Mouse (Mus musculus): ENCODE measurements around the gene Ap3d1.

The Ap3d1 gene

DNA sequence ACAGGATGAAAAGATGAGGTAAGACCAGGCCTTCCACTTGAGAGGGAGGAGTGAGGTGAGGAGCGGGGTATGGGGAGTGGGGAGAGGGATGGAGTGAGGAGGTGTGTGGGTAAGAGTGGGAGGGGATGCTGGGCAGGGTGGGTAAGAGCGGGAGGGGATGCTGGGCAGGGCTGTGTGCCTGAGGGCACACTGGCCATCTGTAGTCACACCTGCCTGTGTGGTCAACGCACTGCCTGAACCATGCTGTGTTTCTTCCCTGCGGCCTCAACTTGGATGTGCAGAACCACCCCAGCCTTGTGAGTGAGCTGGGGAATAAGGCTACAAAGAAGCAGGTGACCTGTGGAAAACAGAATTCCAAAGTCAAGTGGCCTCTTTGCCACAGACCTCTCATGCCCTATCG, 37.6 kb downstream of the Ap3d1 start:
- no peak for DNase-seq (ENCODE audit: extremely low read depth, low read depth)

DNA sequence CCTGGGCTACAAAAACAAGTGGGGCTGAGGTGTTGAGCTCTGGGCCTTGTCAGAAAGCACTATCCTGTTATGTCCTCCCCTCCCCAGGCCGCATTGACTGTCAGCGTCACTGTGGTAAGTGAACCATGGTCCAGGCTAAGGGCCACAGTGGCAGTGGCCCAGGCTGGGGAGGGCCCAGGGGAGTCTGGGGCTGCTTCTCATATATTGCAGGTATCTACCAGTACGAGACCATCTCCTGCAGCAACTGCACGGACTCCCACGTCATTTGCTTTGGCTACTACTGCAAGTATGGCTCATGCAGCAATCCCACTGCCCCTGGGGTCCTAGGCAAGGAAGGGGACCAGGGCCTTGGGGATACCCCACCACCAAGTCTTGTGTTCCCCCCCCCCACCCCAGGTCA, 38.4 kb downstream of the Ap3d1 start:
- DNase-seq (ENCODE audit: extremely low read depth, low read depth), result no peak

DNA sequence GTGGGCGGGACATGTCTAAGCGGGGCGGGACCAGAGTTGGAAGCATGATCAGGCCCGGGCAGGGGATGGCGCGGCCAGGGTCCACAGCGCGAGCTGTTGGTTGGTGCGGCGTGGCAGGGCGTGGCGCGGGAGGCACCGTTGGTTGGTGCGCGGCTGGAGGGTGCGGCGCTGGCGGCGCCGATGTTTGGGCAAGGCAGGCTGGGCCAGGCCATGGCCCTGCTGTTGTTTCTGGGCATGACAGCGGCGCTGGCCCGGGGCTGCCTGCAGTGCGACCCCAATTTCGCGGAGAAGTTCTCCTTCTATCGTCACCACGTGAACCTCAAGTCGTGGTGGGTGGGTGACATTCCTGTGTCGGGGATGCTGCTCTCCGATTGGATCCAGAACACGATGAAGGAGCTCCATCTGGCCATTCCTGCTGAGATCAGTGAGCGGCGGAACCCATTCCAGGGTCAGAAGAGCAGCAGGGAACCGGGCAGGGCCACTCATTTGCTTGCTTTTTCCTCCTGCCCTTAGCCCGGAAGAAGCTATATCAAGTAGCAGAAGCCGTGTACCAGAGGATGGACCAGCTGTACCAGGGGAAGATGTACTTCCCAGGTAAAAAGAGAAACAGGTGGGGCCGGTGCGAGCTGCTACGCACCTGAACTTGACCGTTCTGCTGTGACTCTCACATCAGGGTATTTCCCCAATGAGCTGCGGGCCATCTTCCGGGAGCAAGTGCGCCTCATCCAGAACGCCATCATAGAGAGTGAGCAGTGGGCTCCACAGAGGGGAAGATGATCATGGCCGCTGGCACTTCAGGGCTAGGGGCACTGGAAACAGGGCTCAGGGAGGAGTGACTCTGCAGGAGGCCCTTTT, 39.3 kb downstream of the Ap3d1 start:
- DNase-seq (ENCODE audit: extremely low read depth, low read depth), result peak; percentile 75

DNA sequence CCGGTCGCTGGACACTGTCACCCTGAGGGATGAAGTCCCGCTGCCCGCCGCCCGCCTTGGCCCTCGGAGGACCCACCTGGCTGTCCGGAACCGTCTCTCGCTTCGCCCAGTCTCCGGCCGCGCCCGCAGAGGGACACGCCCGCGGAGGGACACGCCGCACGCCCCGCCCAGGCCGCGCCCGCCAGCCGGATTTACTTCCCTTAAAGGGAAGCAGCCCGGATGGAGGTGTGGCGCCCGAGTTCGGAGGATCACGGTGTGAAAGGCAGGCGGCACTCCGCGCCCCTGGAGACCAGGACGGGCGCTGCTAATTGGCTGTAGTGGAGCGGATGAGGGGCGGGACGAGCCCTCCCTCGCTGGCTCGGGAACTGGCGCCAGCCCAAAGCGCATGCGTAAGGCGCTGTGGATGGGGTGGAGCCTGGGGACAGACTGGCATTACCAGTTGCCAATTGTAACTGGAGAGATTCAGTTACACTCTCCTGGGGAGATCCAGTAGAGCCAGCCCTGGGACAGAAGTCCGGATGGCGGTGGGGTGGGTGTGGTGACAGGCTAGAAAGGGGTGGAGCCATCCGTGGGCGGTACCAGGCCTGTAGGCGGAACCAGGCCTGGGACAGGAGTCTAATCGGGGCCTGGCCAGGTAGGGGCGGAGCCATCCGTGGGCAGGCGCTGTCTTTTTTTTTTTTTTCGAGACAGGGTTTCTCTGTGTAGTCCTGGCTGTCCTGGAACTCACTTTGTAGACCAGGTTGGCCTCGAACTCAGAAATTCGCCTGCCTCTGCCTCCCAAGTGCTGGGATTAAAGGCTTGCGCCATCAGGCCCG, 40.1 kb downstream of the Ap3d1 start, which contains the start of the genes Mob3a and Izumo4:
Gene Mob3a, minus strand, starts transcription at position 257 of the 815 bp plus-strand sequence.
Gene Izumo4, plus strand, starts transcription at position 464 of the 815 bp plus-strand sequence.
- peak; percentile 98 for DNase-seq (ENCODE audit: extremely low read depth, low read depth)

DNA sequence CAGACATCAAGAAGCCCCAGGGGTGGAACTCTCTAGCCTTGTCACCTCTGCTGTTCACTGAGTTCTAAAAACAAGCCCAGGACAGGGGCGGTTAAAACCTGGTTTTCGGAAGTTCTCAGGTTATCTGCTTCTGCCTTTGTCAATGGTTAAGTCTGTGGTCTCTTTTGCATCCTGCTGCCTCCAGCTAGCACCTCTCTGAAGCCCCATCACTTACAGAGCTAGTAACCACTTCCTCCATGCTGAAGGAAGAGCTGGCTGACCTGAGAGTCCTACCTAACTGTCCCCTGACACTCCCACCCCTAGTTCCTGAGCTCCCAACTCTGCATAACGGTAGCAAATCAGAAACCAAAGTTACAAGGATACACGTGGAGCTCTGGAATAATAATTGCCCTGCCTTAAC, 41.3 kb downstream of the Ap3d1 start:
- DNase-seq (ENCODE audit: extremely low read depth, low read depth), result peak; percentile 74

DNA sequence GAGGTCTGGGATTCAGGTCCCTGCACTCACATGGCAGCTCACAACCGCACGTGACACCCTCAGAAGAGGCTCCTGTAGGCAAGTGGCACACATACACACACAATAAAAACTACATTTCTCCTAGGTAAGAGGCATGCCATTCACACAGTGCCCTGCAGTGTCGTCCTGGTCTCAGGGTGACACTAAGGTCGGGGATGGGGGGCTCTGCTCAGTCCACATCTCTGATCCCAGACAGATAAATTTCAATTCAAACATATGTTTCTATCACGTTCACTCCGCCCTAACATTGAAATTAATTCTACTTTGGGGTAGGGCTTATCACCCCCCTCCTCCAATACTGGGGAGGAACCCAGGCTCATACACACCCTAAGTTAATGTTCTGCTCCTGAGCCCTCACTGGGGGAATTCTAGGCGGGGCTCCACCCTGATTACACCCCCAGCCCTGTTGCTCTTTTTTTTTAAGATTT, 42.0 kb downstream of the Ap3d1 start:
- no peak for DNase-seq (ENCODE audit: extremely low read depth, low read depth)

DNA sequence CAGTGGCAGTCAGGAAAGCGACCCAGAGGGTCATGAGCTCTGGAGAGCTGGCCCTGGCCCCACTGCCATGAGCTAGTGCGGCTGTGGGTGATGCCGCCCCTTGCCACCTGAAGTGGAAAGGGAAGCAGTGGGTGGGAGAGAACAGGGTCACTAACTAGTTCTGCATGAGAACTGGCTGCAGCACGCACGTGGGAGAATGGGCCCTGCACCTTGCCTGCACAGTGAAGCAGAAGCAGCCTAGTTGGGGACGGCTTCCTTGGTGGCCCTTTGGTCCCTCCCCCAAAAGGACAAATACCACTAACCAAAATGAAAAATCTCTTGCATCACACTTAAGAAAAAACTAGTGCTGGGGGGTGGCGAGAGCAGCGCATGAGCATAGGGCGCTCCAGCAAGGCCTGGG, 43.5 kb downstream of the Ap3d1 start:
- no peak for DNase-seq (ENCODE audit: extremely low read depth, low read depth)

DNA sequence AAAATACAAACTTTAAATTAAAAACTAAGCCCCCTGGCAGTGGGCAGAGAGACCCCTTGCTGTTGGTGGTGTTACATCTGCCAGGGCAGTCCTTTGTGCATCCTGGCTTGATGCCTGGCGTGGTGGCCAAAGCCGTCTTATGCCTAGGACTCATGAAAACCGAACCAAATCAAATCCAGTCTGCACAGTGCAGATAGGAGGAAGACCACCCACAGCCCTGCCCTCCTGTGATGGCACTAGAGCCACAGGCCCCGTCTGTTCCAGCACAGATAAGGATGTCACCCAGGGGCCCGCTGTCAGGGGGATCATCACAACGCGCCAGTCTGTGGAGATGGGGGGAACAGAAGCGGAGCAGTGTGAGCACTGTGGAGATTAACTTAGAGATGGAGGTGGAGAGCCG, 44.3 kb downstream of the Ap3d1 start:
- DNase-seq (ENCODE audit: extremely low read depth, low read depth), result peak; percentile 93

DNA sequence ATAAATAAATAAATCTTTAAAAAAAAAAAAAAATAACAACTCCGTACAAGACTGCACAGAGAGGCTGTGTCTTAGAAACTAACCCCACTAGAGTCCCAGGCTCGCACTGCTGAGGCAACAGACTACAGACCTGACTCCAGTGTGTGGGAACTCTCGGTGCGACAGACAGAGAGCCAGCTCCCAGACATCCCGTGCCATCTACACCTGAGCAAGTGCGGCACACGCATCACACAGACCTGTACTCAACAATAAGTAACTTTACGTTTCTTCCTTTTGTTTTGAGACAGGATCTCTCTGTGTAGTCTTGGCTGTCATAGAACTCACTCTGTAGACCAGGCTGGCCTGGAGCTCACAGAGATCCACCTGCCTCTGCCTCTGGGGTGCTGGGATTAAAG, 44.7 kb downstream of the Ap3d1 start:
- no peak for DNase-seq (ENCODE audit: extremely low read depth, low read depth)

DNA sequence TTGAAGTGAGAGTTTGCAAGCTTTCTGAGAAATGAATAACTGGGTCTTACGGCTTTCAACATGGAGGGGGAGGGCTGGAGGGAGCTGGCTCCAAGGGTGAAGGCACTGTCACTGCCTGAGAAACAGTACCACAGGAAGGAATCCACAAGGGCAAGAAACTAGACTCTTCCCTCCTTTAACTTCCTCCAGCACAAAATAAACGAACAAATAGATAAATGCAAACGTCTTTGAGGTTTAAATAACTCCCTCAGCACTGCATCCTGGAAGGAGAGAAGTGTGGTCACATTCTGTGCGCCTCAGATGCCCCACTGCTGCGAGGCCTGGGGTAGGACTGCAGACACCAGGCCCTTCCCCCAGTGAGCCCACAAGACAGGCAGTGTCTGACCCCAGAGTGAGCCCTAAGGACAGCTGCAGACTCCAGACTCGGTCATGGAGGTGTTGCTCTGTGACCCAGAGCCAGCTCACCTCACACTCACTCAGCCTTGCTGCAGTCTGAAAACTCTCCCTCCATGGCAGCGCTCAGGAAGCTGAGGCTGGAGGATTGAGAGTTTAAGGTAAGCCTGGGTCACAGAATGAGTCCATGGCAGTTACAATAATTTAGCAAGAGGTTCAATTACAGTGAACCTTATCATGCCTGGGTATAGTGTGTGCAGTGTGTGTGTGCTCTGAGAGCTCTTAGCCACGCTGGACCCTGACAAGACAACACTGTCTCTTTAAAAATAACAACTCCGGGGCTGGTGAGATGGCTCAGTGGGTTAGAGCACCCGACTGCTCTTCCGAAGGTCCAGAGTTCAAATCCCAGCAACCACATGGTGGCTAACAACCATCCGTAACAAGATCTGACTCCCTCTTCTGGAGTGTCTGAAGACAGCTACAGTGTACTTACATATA, 45.3 kb downstream of the Ap3d1 start:
- peak; percentile 40 for DNase-seq (ENCODE audit: extremely low read depth, low read depth)

DNA sequence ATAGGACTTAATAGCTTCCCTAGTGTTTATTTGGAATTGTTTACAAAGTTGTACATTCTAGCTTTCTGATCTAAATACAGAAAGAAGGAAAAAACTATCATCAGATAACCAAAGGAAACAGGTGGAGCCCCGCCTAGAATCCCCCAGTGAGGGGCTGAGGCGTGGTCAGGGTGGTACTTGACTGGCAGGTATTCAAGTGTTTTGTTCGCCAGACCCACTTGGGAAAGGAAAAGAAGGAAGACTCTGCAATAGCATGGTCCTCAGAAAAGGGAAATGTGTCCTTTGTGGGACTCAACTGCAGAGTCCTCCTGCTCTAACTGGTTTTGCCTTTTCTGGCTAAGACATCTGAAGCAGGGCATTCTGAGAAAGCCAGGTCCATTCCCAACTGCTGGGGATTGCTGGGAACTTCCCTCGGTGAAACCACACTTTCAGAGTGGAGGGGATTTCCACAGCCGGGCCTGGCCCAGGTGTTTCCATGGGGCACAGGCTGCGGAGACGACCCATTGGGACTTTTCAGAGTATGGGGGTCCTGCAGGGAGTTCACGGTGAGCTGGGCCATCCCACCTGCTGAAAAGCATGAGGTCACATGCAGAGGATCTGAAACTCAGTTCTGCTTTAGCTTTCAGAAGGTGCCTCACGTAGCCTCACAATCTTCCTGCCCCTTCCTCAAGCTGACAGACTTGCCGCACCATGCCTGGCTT, 46.1 kb downstream of the Ap3d1 start:
- no peak for DNase-seq (ENCODE audit: extremely low read depth, low read depth)

DNA sequence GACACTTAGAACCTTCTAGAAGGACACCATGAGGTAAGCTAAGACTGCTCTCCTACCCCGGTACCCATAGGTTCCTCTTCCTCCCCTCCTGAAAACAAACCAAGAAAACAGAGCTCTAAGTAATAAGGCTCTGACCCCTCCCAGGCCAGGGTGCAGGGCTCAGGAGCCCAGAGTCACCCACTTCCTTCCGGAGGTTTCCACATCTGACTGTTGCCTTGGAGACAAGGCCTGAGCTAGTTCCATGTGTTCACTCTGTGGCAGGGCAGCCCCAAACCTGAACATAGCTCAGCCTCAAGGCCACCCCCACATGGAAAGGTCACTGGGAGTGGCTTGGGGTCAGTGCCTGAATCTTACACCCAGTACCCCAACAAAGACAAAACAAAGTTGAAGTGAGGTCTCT, 46.9 kb downstream of the Ap3d1 start:
- peak; percentile 89 for DNase-seq (ENCODE audit: extremely low read depth, low read depth)

DNA sequence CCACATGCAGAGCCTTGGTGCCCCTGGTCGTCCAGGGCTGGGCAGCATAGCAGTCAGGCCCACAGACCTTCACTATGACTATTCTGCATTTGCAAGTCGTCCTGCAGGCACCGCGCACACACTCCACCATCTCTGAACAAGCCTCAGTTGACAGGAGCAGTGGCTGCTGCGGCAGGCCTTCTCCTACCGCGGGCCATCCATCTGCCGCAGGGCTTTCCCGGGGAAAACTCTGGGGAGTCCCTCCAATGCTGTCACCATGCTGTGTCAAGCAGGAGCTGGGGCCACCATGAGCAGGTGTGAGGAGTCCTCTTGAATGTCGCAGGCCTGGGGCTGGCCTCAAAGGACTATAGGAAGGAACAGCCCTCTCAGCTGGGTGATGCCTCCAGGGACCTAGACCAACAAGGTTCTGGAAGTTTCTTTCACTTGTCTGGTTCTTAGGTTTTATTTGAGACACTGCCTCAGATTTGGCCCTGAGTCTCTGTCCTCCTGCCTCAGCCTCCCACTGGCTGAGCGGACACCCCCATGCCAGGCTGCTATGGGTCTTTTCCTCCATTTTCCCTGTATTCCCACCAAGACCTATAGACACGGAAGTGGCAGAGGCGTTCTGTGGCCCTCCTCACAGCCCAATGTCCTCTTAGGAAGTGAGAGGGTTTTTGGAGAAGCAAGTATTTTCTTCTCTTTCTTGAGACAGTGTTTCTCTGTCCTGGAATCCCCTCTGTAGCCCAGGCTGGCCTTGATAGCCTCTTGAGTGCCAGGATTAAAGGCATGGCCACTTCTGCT, 47.7 kb downstream of the Ap3d1 start:
- DNase-seq (ENCODE audit: extremely low read depth, low read depth), result no peak

DNA sequence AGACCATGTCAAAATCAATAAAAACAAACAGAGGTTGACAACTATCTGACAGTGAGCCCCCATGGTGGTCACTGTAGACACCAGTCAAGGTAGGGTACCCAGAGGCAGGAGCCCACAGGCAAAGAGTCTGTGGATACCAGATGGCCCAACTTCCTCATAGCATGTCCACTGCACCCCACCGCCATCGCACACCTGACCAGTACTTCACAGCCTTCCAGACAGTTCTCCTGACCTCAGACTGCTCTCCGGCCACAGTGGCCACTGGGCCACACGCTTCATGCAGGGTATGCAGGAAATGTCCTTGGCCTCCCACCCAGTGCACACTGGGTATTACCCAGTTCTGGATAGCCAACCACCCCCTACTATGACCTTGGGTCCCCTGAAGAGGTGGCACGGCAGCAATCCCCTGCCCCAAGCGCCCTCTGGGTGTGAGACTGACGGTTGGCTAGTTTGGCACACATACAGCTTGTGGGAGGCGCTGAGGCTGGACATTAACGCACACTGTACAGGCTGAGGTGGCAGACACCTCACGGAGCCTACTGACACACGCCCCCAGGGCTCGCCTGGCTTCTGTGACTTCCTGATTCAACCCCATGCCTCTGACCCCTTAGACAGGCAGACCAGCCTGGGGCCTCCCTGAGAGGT, 48.5 kb downstream of the Ap3d1 start:
- DNase-seq (ENCODE audit: extremely low read depth, low read depth), result no peak

DNA sequence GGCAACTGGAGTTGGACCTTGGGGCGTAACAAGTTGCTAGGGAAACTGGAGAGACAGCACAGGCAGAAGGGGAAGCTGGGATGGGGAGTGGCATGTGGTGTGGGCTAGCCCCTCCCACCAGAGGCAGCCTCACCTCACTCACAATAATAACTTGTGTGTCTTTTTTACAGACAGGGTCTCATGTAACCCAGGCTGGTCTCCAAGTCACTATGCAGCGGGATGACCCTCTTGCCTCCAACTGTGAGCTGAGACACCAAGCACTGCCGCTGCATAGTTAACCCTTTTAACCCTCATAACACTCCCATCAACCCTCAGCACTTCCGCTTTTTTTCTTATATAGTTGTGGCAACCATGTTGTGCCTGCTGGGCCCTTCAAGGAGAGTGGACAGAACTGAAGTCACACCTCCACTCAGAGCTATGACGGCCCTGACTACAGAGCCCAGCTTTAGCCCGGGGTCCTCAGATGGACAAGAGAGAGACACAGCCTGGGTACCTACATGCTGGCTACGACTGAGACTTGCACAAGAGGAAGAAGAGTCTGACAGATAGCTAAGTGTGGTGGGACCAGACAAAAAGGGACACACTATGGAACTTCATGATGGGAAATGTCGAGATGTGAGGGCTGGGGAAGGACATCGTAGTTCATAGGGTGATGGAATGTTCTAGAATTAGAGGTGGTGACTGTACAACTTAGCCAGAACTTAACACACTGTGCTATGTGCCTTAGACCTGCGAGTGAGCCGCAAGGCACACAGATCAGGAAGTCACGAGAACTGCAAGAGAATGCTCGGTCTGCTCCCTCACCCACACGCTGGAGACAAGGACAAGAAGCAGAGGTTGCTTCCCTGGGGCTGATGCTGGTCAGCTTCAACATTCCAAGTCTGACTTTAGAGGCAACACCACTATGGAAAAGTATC, 49.6 kb downstream of the Ap3d1 start:
- DNase-seq (ENCODE audit: extremely low read depth, low read depth), result peak; percentile 76

DNA sequence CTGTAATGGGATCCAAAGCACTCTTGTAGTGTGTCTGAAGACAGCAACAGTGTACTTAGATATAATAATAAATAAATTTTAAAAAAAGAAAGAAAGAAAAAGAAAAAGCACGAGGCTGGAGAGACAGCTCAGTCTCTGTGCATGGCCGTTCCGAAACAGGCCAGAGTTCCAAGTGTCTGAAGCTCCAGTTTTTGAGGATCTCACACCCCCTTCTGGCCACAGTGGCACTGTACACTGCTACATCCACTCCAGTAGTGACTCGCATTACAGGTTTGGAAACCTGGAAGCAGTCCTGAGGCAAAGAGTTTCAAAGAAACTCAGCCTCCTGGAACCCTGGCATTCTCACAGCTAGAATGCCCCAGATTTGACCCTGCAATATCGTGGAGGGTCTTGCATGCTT, 54.2 kb downstream of the Ap3d1 start:
- no peak for DNase-seq (ENCODE audit: extremely low read depth, low read depth)

DNA sequence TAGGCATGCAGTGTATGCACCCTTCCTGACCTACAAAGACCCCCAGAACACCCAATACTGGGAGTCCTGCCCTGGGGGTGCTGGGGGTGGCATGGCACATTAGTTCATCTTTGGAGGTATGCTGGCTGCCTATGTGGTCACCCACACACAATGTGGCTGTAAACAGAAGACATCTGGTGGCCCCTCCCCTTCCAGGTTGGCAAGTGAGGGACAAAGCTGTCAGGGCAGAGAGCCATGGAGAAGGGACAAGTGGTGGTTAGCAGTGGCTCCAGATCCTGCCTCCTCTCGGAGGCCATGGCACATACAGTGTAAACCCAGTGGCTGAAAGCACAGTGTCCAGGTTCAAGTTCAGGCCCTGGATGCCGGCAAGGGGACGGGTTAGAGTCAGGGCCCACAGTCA, 55.4 kb downstream of the Ap3d1 start:
- no peak for DNase-seq (ENCODE audit: extremely low read depth, low read depth)

DNA sequence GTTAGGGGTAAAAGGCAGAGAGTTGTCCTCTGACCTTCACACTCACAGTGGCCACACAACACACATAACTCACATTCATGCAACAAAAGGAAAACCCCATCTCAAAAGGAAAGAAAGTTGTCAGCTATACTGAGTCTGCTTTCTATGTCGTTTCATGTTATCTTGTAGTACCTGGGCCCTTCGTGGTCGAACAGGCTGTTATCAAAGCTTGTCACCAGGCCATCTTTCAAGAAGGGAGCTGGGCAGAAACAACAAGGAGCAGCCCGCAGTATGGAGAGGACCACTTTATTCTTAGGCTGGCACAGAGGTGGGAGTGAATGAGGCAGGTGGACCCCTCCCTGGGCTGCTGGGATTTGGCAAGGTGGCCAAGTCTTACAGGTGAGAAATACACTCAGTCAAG, 57.1 kb downstream of the Ap3d1 start:
- peak; percentile 68 for DNase-seq (ENCODE audit: extremely low read depth, low read depth)

Measured in MEL-GATA-1-ER (cell line).